11 mouse cellular contexts compared by ENCODE assay signal in genomic region chr11:33912151-33912571, GRCm38 (mm10). TPM values are rescaled to one million over a fixed set of nuclear protein-coding genes. Genes with fewer than 3 reads are reported as not detected.
A peak's percentile ranks its signal among the peaks of the same experiment; 100 is the strongest.
DNase-seq lines count a peak whose midpoint lies in the region; ATAC-seq and TF ChIP-seq lines count a peak whose summit lies in the region.
"Had no signal": no experiment of that assay in that cellular context is flagged by ENCODE, and none has a peak within 500 bp of the region (broad histone marks: within the 10 kb centered on the region; RNA-seq: fewer than 3 reads in every experiment).

No protein-coding gene starts in this region.

- no peaks in the 10 kb centered on the region for H3K9me3 ChIP-seq in forebrain, embryonic 15.5 days
- no peaks in the 10 kb centered on the region for H3K9me3 ChIP-seq in forebrain, embryonic 10.5 days
- H3K9me3 ChIP-seq in lung, embryonic 14.5 days (ENCODE audit: low read depth, low read length) = peaks cover under 1% of the 10 kb centered on the region; the same call in 1 of the 2 replicates
- no peaks in the 10 kb centered on the region for H3K9me3 ChIP-seq in midbrain, embryonic 16.5 days (replicated peaks; ENCODE audit: control insufficient read depth, low read length, poor library complexity, severe bottlenecking)

- H3K27ac ChIP-seq in forebrain, embryonic 15.5 days (replicated peaks) = no peak overlapping the region
- no peak overlapping the region; the same call in none of the 2 replicates for H3K27ac ChIP-seq in forebrain, embryonic 10.5 days
- no peak overlapping the region for H3K27ac ChIP-seq in lung, embryonic 14.5 days (ENCODE audit: low read depth)
- no peak overlapping the region for H3K27ac ChIP-seq in midbrain, embryonic 16.5 days (ENCODE audit: low read length)
- H3K27ac ChIP-seq: kidney, postnatal 0 days had no signal

- 12% methylated on average over 2 of the region's 2 CpGs for WGBS in forebrain, embryonic 15.5 days
- 20% methylated on average over 2 of the region's 2 CpGs for WGBS in forebrain, embryonic 10.5 days
- 6% methylated on average over 2 of the region's 2 CpGs for WGBS in lung, embryonic 14.5 days
- 20% methylated on average over 2 of the region's 2 CpGs for WGBS in midbrain, embryonic 16.5 days

- H3K4me3 ChIP-seq in forebrain, embryonic 15.5 days = no peak overlapping the region
- no peak overlapping the region for H3K4me3 ChIP-seq in forebrain, embryonic 10.5 days
- H3K4me3 ChIP-seq in lung, embryonic 14.5 days (ENCODE audit: low read depth, low read length) = no peak overlapping the region
- H3K4me3 ChIP-seq in midbrain, embryonic 16.5 days (ENCODE audit: low read depth, low read length) = no peak overlapping the region

- no peak overlapping the region for H3K9ac ChIP-seq in forebrain, embryonic 15.5 days (replicated peaks)
- H3K9ac ChIP-seq in lung, embryonic 14.5 days = no peak overlapping the region
- no peak overlapping the region for H3K9ac ChIP-seq in midbrain, embryonic 16.5 days (ENCODE audit: low read depth, low read length)

- peak; percentile 39; the same call in 1 of the 2 replicates for ATAC-seq in forebrain, embryonic 15.5 days (replicated peaks)
- peak; percentile 42; the same call in 1 of the 2 replicates for ATAC-seq in lung, embryonic 14.5 days (ENCODE audit: insufficient read depth)
- peak; percentile 33; the same call in 1 of the 2 replicates for ATAC-seq in midbrain, embryonic 16.5 days

- H3K4me2 ChIP-seq in forebrain, embryonic 15.5 days (replicated peaks) = no peak overlapping the region
- no peak overlapping the region for H3K4me2 ChIP-seq in lung, embryonic 14.5 days
- no peak overlapping the region for H3K4me2 ChIP-seq in midbrain, embryonic 16.5 days (ENCODE audit: low read length)

- H3K4me1 ChIP-seq in forebrain, embryonic 15.5 days = peaks cover 16% of the 10 kb centered on the region
- H3K4me1 ChIP-seq in forebrain, embryonic 10.5 days = peaks cover 19% of the 10 kb centered on the region
- 0 out of 2 replicates have a peak, but pooled peaks cover 3% of the 10 kb centered on the region for H3K4me1 ChIP-seq in lung, embryonic 14.5 days (ENCODE audit: insufficient read depth)
- no peaks in the 10 kb centered on the region; the same call in 1 of the 2 replicates for H3K4me1 ChIP-seq in midbrain, embryonic 16.5 days (ENCODE audit: control insufficient read depth, insufficient read depth, low read length)

- no peaks in the 10 kb centered on the region for H3K27me3 ChIP-seq in forebrain, embryonic 15.5 days
- 0 out of 2 replicates have a peak, but pooled peaks cover 6% of the 10 kb centered on the region for H3K27me3 ChIP-seq in forebrain, embryonic 10.5 days (ENCODE audit: poor library complexity, severe bottlenecking)
- H3K27me3 ChIP-seq in lung, embryonic 14.5 days (ENCODE audit: insufficient read depth, low read length) = no peaks in the 10 kb centered on the region
- no peaks in the 10 kb centered on the region; the same call in 1 of the 2 replicates for H3K27me3 ChIP-seq in midbrain, embryonic 16.5 days (ENCODE audit: control insufficient read depth, insufficient read depth, low read depth, low read length)

- DNase-seq in forebrain, embryonic 10.5 days (ENCODE audit: extremely low spot score, low spot score) = no peak
- peak; percentile 44 for DNase-seq in lung, embryonic 14.5 days
- DNase-seq in lung, adult 18-20 months = no peak
- peak; percentile 47 to 49 for DNase-seq in cerebellum, postnatal 36 days
- DNase-seq in layer of hippocampus, adult 9-11 months = no peak
- DNase-seq in adrenal gland, postnatal 36 days = no peak
- DNase-seq: adrenal gland, adult 8-10 months; heart, postnatal 36 days had no signal

- no peaks in the 10 kb centered on the region for H3K36me3 ChIP-seq in forebrain, embryonic 15.5 days
- no peaks in the 10 kb centered on the region for H3K36me3 ChIP-seq in forebrain, embryonic 10.5 days (replicated peaks)
- H3K36me3 ChIP-seq in lung, embryonic 14.5 days (ENCODE audit: insufficient read depth) = no peaks in the 10 kb centered on the region
- H3K36me3 ChIP-seq in midbrain, embryonic 16.5 days (ENCODE audit: control insufficient read depth, insufficient read depth, low read length) = no peaks in the 10 kb centered on the region

- no peak for TF ChIP-seq CTCF in lung, embryonic 14.5 days (IDR thresholded peaks at IDR 0.05; ENCODE audit: low read depth)

RNA-seq across cellular contexts. Expression of gene Kcnmb1, which starts 50.7 kb away (rescaled TPM):
- polyA plus RNA-seq in forebrain, embryonic 15.5 days (2015; fragmentation: Nextera tagmentation; extraction: Ambion mirVana) = 0.11 and 0.15 TPM in 2 replicates
- polyA plus RNA-seq in forebrain, embryonic 10.5 days (2016; fragmentation: Nextera tagmentation; extraction: Ambion mirVana) = 0.04 and 0.09 TPM in 2 replicates
- polyA plus RNA-seq in lung, embryonic 14.5 days (2014; fragmentation: Nextera tagmentation; extraction: Ambion mirVana) = 1.3 and 1.7 TPM in 2 replicates
- polyA plus RNA-seq in midbrain, embryonic 16.5 days (2015; fragmentation: Nextera tagmentation; extraction: Ambion mirVana) = 0.20 TPM in 2 replicates
- total RNA-seq in adrenal gland, postnatal 36 days (2021) = under 1 TPM; 0.13 TPM

Comparison
In these comparisons a context has a peak if more than half of its experiments do, and no peak if none do; other contexts are left out.
1. DNase-seq: peak in lung, embryonic 14.5 days (single experiment) and cerebellum, postnatal 36 days (2 of 2); none in forebrain, embryonic 10.5 days (single experiment), lung, adult 18-20 months (0 of 2), layer of hippocampus, adult 9-11 months (single experiment) and adrenal gland, postnatal 36 days (0 of 2).
2. Peak in every context shown above with its lines, with median percentiles within 50 percentile points of each other: ATAC-seq.